Mouse (Mus musculus) erythroblast, embryonic 14.5 days (primary cell): ENCODE data around the gene Cnpy2. TPM values are rescaled to one million over a fixed set of nuclear protein-coding genes. Genes with fewer than 3 reads are reported as not detected.
A peak's percentile ranks its signal among the peaks of the same experiment; 100 is the strongest.
"Not testable (repeated sequence)": the region's sequence is repeated elsewhere in the genome, so short reads cannot be mapped to it uniquely, and the experiment has no call there.

Experiments used
- H3K27me3 ChIP-seq: 2 replicates; pipeline ENCODE4 v1.6.1; 2012; ENCODE audit warnings: inconsistent platforms; ENCODE audit not compliant: control insufficient read depth
- H3K36me3 ChIP-seq: 2 replicates; pipeline ENCODE4 v1.6.1; 2012; ENCODE audit warnings: mild to moderate bottlenecking, inconsistent platforms; ENCODE audit not compliant: control insufficient read depth
- H3K4me1 ChIP-seq: 2 replicates; pipeline ENCODE4 v1.6.1; 2012; ENCODE audit warnings: inconsistent platforms; ENCODE audit not compliant: control insufficient read depth
- H3K4me3 ChIP-seq: replicated peaks from 2 replicates; pipeline ENCODE3; 2012; ENCODE audit warnings: moderate library complexity, mild to moderate bottlenecking, inconsistent platforms
- H3K9me3 ChIP-seq: 2 replicates; pipeline ENCODE4 v1.6.1; 2012; ENCODE audit warnings: low read length, inconsistent platforms, mixed read lengths; ENCODE audit not compliant: control insufficient read depth
- GATA1 ChIP-seq: IDR thresholded peaks from 2 replicates; pipeline ENCODE4 v1.6.1; 2012; ENCODE audit warnings: low read length, inconsistent platforms, mixed read lengths
- TAL1 ChIP-seq: IDR thresholded peaks from 3 replicates; pipeline ENCODE4 v1.6.1; 2012; ENCODE audit warnings: low read length, inconsistent platforms, mixed read lengths
- polyA plus RNA-seq: library from polyadenylated mRNA; stranded (reverse); fragments of >175 nt; gene quantifications from 2 replicates; pipeline ENCODE4 v1.2.3, GENCODE M21; 2012

Cnpy2 gene
- polyA plus RNA-seq = 2.3 and 3.2 TPM in 2 replicates

- peaks cover 61% of the 10 kb centered on the region for H3K36me3 ChIP-seq
- no peaks in the 10 kb centered on the region for H3K27me3 ChIP-seq
- H3K4me3 ChIP-seq = peak within 1 kb of the TSS; percentile 80
- TF ChIP-seq TAL1 (no peak), GATA1 (peak; percentile 84)
- H3K4me1 ChIP-seq = peaks cover 28% of the 10 kb centered on the region
- H3K9me3 ChIP-seq = no peaks in the 10 kb centered on the region
Measured at GRCm38 (mm10) chr10:128322141-128323108, at the start of gene Cnpy2. Cnpy2 (plus strand) TSS chr10:128322459.

- H3K27me3 ChIP-seq, H3K4me3 ChIP-seq, H3K9me3 ChIP-seq: not testable (repeated sequence)
- H3K4me1 ChIP-seq = peaks cover 32% of the 10 kb centered on the region
- peaks cover 16% of the 10 kb centered on the region for H3K36me3 ChIP-seq
Measured at GRCm38 (mm10) chr10:128272819-128273439, 49.3 kb upstream of the Cnpy2 start.

GRCm38 (mm10) chr10:128275374-128275773 lies 46.9 kb upstream of the Cnpy2 start:
- Histone ChIP-seq H3K4me1 (peaks cover 17% of the 10 kb centered on the region), H3K36me3 (peaks cover 33% of the 10 kb centered on the region)
- H3K9me3 ChIP-seq, H3K4me3 ChIP-seq, H3K27me3 ChIP-seq: not testable (repeated sequence)

GRCm38 (mm10) chr10:128278158-128278557 lies 44.1 kb upstream of the Cnpy2 start:
- H3K4me1 ChIP-seq = peaks cover 3% of the 10 kb centered on the region
- H3K9me3 ChIP-seq = no peaks in the 10 kb centered on the region
- TF ChIP-seq GATA1 = no peak
- TF ChIP-seq TAL1 = no peak
- no peaks in the 10 kb centered on the region for H3K27me3 ChIP-seq
- H3K4me3 ChIP-seq = no peak overlapping the region
- peaks cover 53% of the 10 kb centered on the region for H3K36me3 ChIP-seq

GRCm38 (mm10) chr10:128280943-128281342 lies 41.3 kb upstream of the Cnpy2 start:
- peaks cover 74% of the 10 kb centered on the region for H3K36me3 ChIP-seq
- H3K27me3 ChIP-seq = no peaks in the 10 kb centered on the region
- peaks cover 5% of the 10 kb centered on the region for H3K4me1 ChIP-seq
- no peak for TF ChIP-seq GATA1
- H3K9me3 ChIP-seq = no peaks in the 10 kb centered on the region
- H3K4me3 ChIP-seq = no peak overlapping the region

- H3K27me3 ChIP-seq = no peaks in the 10 kb centered on the region
Measured at GRCm38 (mm10) chr10:128281682-128282081, 40.6 kb upstream of the Cnpy2 start.

GRCm38 (mm10) chr10:128282886-128283450 lies 39.3 kb upstream of the Cnpy2 start:
- Histone ChIP-seq H3K27me3 (no peaks in the 10 kb centered on the region), H3K36me3 (peaks cover 69% of the 10 kb centered on the region), H3K4me1 (peaks cover 5% of the 10 kb centered on the region), H3K9me3 (no peaks in the 10 kb centered on the region), H3K4me3 (no peak overlapping the region)
- TF ChIP-seq GATA1 (no peak), TAL1 (no peak)

More at GRCm38 (mm10) chr10:128281682-128282081, 40.6 kb upstream of the Cnpy2 start:
- H3K9me3 ChIP-seq = no peaks in the 10 kb centered on the region
- H3K4me1 ChIP-seq = peaks cover 5% of the 10 kb centered on the region
- TF ChIP-seq GATA1 (no peak), TAL1 (no peak)
- H3K36me3 ChIP-seq = peaks cover 77% of the 10 kb centered on the region
- H3K4me3 ChIP-seq = no peak overlapping the region

GRCm38 (mm10) chr10:128283604-128284579 lies 38.4 kb upstream of the Cnpy2 start:
- Histone ChIP-seq H3K36me3 (peaks cover 70% of the 10 kb centered on the region), H3K9me3 (no peaks in the 10 kb centered on the region), H3K4me1 (peaks cover 5% of the 10 kb centered on the region), H3K4me3 (no peak overlapping the region), H3K27me3 (no peaks in the 10 kb centered on the region)
- TF ChIP-seq GATA1 (no peak), TAL1 (no peak)

GRCm38 (mm10) chr10:128290594-128290993 lies 31.7 kb upstream of the Cnpy2 start:
- H3K27me3 ChIP-seq, H3K4me3 ChIP-seq, H3K9me3 ChIP-seq, H3K4me1 ChIP-seq: not testable (repeated sequence)
- peaks cover 43% of the 10 kb centered on the region for H3K36me3 ChIP-seq
